Mouse (Mus musculus): ENCODE measurements around the gene Nrxn3.
A peak's percentile ranks its signal among the peaks of the same experiment; 100 is the strongest.

The Nrxn3 gene

GRCm38 (mm10) chr12:89719194-89720080 is 996.8 kb downstream of the Nrxn3 start:
- DNase-seq: no peak

DNA sequence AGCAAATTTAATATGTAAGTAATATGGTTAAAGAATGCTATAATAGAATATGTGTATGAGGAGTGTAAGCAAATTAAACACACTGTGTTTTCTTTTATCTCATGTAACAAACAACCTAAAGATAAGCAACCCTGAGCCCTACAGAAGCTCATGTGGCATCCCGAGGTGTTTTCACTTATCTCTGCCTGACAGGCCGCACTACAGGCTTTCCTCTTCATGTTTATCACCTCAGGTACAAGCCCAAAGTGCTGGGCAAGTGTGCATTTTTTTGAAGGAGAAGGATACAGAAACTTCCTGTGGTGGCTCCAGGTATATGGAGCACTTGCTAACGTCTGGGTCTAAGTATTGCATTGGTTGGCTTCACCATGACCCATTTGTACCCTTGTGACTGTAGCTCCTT is 998.3 kb downstream of the Nrxn3 start:
- DNase-seq: no peak

DNA sequence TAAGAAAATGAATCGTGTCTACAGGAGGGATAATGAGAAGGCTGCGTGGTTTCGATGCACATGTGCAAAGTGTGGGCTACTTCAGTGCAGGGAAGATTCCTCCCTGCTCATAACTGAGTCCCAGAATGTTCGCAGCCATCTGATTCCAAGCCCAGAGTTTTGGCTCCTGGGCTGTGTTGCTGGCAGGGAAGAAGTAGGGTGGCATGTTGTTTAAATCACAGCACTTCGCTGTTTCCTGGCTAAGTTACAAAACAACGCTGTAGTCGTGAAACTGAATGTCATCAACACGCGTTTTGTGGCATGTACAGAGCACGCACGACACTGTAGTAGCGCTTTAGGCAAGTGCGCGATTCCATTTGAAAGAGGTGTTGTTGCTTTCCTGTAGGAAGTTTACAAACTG is 999.8 kb downstream of the Nrxn3 start:
- DNase-seq: no peak

GRCm38 (mm10) chr12:89724048-89724447 is 1001.4 kb downstream of the Nrxn3 start:
- DNase-seq: no peak

DNA sequence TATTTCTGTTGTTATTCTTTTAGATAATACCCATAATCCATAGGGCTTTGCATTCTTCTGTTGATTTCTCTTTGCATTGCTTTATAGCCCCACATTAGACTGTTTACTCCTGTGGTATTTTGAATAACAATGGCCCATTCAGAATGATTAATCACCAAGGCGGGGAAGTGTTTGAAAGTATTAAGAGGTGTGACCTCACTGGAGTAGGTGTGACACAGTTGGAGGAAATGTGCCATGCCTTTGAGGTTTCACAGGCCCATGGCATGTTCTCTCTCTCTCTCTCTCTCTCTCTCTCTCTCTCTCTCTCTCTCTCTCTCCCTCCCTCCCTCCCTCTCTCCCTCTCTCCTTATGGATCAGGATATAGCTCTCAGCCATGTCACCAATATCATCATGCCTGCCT is 1019.6 kb downstream of the Nrxn3 start:
- no peak for DNase-seq

- DNase-seq: no peak
These were observed 1020.1 kb downstream of the Nrxn3 start for GRCm38 (mm10) chr12:89742796-89743195.

DNA sequence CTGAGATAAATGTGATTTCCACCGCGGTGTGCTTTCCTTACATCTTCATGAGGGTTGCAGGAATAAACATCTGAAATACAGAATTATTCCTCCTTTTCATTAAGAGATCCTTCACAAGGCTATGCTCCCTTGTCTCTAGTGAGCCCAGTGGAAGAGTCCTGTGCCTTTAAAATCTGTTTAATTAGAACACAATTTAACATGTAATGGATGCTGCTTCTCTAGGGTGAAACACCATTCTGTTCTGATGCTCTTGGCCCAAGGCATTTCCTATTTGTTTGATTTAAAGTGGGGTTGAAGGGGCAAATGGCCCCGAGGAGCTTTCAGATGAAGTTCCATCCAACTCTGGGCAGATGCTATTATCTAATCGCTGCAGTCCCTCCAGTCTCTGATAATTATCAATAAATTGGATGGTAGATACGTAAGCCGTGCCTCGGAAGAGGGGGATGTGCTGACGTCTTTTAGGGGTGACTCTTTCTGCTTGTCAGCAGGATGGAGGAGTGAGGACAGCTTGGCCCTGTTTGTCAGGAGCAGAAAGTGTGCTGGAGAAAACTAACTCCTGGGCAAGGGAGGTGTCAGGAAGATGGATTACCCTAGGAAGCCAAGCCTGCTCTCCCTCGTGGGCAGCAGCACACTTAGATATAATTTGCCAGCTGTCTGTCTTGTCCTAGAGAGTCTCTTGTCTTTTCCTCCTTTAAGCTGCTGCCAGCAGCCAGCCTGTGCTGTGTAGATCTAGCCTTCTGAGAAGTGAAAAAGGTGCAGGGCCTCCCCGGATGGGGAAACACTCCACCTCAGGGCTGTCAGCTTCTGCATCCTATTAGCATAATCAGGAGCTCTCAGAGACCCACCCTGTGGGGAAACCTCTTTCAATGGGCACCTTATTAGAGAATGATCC is 1041.8 kb downstream of the Nrxn3 start:
- no peak for DNase-seq

DNA sequence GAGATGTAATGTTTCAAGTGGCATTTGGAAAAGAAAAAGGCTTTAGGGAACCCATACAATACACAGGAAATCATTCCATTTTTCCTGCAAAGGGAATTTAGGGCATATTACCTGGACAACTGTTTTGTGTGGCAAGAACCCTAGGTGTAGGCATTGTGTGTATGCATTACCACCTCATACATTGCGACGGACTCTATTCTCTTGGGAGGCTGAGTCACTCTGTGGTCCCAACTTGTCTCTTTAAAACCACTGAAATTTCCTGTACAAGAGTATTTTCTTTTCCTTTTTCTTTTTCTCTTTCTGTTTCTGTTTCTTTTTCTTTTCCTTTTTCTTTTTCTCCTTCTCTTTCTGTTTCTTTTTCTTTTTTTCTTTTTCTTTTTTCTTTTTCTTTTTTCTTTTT is 1042.5 kb downstream of the Nrxn3 start:
- DNase-seq: no peak

- DNase-seq: no peak
These were observed 1066.1 kb downstream of the Nrxn3 start for GRCm38 (mm10) chr12:89788794-89789193.

DNA sequence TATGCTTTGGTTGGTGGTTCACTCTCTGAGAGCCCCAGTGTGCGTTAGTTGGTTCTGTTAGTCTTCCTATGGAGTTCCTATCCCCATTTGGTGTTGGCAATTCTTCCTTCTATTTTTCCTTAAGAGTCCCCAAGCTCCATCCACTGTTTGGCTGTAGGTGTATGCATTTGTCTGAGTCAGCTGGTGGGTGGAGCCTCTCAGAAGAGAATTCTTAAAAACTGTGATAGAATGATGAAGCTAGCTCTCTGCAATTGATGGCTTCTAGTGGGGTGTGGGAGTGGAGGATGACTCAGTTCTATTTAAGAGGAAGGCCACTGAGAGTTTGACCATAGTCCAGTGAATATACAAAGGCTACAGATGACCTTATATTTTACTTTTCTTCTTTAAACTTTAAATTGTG is 1067.3 kb downstream of the Nrxn3 start:
- DNase-seq: no peak

- no peak for DNase-seq
These were observed 1069.2 kb downstream of the Nrxn3 start for GRCm38 (mm10) chr12:89791829-89792228.

DNA sequence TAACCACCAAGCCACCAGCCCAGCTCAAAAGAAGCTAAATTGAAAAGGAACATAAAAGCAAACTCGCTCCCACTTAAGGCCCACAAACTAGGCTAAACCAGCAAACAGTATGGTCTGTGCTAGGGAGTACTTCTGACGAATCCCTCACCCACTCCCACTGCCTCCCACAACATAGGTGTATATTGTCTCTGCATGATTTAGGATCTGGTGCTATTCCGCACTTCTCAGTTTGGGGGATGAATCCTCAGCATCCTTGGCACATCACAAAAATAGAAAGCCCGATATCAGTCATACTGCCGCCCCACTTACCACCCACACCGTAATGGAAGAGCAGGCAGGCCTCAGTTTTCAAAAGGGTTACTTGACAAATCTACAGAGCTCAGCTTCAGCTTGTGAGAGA is 1072.1 kb downstream of the Nrxn3 start:
- no peak for DNase-seq

- no peak for DNase-seq
These were observed 1085.5 kb downstream of the Nrxn3 start for GRCm38 (mm10) chr12:89808217-89808616.

- no peak for DNase-seq
These were observed 1087.5 kb downstream of the Nrxn3 start for GRCm38 (mm10) chr12:89810146-89810545.

DNA sequence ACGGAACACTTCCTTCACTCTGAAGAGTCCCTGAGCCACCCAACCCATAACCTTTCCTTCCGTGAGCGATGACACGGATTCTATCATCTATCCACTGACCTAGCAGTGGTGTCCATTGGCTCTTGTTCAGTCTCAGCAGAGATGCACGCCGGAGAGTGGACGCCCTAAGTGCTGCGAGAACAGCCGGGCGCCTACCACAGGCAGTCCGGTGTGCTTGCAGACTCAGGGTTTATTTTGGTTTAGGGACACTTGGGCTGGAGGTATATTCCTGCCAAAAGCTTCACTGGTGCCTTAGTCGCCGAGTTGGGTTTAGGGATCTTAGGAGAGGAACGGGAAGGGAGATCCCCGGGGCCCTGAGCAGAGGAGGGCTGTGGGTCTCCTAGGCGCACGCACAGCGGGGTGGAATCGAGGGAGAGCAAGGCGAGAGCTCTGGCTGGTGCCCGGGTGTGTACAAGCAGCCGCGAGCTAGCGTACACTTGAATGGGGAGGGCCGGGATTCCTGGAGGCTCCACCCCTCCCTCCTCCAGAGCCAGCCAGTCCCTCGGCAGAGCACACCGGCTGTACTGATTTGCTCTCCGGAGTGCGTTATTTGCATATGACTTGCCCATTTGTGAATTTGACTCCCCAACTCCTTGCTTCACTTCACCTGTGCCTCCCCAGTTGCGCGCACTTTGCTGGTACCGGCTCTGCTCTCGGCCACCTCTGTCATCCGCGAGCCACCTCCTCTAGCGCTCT is 1089.3 kb downstream of the Nrxn3 start:
- peak; percentile 76 for DNase-seq

GRCm38 (mm10) chr12:89812550-89813207 is 1090.0 kb downstream of the Nrxn3 start:
- DNase-seq: no peak

GRCm38 (mm10) chr12:89813294-89813693 is 1090.6 kb downstream of the Nrxn3 start:
- no peak for DNase-seq

- DNase-seq: no peak
These were observed 1091.0 kb downstream of the Nrxn3 start for GRCm38 (mm10) chr12:89813718-89814117.

DNA sequence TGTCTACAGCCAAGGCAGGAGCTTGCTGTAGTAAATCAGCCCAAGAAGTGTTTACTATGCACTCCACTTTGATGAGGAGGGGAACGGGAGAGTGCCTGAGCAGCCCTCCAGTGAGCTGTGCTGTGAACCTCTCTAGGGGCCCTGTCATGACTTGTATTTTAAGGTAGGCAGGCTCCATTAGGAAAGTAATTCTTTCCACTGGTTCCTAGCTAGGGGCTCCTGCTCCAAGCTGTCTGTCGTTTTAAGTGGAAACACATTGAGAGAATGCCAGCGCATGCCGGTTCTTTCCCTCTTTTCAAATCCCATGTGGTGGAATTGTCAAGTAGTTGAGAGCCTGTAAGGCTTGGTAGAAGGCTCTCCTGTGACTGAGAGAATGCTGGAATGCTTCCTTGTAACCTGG is 1091.9 kb downstream of the Nrxn3 start:
- DNase-seq: no peak

- no peak for DNase-seq
These were observed 1094.5 kb downstream of the Nrxn3 start for GRCm38 (mm10) chr12:89817072-89817773.

- no peak for DNase-seq
These were observed 1095.5 kb downstream of the Nrxn3 start for GRCm38 (mm10) chr12:89818200-89818599.

DNA sequence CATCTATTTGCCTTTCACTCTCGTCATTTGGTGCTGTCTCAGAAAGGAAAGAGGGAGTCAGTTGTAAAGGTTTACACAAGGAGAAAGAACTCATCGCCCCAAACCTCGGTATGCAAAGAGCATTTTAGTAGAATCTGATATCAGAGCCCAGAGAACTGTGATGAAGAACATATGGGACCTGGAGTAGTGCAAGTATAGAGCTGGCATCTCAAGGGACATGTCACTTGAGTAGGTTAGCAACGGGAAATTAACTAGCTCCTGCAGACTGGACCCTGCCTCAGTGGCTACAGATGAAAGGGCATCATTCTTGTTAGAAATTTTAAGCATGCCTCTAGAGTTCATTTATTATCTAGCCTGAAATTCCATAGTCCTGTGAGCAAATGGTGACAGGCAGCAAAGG is 1099.5 kb downstream of the Nrxn3 start:
- no peak for DNase-seq

All from kidney, postnatal 14 days (tissue).